Mouse (Mus musculus) left cerebral cortex, adult 11 months (tissue): ENCODE measurements around the gene Tsg101.
"Not testable (repeated sequence)": the region's sequence is repeated elsewhere in the genome, so short reads cannot be mapped to it uniquely, and the experiment has no call there.

Experiments
- DNase-seq: peaks from one replicate; pipeline ENCODE4 v3.0.0; 2022; ENCODE audit warnings: low spot score

Tsg101 gene

DNA sequence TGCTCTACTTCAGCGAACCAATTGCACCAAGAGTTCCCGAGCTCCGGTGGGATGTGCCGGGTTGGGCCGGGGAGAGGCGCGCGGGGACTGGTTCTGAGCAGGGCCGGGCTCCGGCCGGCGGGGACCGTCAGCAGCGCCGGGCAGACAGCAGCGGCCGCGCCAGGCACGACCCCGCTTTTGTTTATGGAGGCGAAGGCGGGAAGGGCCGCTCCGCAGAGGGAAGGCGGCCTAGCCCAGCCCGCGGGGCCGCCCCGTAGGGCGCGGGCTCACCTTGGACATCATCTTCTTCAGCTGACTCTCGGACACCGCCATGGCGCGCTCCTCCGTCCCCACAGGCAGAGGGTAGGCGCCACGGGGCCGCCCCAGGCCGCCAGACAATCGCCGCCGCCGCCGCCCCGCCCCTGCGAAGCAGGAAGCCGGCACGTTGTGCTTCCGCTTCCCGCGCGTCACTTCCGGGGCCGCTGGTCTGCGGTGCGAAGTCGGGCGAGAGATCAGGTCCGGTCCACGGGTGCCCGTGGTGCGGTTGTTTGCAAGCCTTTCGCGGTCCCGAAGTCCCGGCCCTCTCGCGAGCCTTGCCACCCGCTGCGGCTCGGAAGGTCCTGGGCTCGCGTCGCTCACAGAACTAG is at the start of gene Tsg101:
TSS of gene Tsg101 (minus strand) at position 419 of the 626 bp plus-strand sequence.
- peak; percentile 80 for DNase-seq

DNA sequence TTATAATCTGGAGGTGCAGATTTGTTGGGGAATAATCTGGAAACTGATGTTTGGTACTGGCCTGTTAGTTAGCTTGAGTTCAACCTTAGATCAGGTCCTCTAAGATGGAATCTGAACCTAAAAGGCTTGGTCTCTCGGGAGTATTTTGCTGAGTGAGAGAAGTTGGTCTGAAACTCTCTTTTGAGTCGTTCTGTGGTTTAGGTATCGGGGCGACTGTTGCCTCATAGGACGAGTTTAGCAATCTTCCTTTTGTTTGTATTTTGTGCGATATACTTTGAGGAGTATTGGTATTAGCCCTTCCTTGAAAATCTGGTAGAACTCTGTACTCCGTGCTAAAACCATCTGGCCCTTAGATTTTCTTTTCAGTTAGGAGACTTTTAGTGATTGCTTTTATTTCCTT is 44.3 kb upstream of the Tsg101 start:
- DNase-seq, result no peak

DNA sequence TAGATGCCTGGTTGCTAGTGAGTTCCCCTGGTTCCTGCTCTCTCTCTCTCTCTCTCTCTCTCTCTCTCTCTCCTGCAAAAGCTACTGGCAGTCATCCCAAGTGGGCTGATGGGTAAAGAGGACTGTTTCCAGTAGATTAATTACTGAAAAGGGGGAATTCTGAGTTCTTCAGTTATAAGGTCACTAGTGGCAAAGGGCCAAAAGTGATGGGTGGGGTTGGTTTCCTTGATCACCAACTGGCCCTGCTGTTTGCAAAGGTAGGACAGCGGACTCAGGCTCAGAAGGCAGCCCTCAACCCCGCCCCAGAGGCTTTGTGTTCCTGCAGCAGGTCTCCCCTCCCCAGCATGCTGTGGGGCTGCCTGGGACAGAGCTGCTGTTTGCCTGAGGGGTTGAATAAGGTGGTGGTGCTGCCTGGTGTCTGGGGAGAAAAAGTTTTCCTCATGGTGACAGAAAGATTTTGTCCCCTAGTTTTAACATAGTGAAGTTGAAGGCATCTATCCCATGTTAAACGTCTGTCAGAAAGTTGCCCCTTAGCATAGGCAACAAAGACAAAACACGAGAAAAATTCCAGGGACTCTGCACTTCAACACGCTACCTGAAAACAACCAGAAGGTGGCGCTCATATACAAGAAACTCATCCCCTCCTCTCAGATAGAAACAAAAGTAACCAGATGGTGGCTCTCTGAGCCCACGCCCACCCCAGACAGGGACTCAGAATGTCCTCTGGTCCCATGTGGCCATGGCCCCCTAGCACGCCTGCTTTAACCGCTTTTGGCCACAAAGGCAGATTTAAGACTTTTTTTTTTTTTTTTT is 43.2 kb upstream of the Tsg101 start:
- peak; percentile 65 for DNase-seq

DNA sequence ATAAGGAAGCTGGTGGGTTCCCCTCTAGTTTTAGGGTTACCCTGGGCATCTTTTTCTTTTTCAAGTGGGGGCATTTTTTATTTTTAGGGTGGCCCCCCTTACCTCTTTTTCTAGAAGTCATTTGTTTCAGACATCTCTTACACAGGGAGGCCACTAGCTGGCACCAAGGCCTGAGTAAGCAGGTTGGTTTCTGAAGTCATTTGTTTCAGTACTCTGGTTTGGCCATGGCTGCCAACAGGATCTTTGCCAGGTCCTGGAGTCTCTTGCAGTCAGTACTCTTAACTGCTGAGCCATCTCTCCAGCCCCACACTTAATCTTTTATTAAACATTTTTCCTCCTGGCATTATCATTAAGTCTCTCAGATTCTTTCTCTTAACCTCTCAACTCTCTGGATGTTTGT is 42.4 kb upstream of the Tsg101 start:
- DNase-seq, result no peak

DNA sequence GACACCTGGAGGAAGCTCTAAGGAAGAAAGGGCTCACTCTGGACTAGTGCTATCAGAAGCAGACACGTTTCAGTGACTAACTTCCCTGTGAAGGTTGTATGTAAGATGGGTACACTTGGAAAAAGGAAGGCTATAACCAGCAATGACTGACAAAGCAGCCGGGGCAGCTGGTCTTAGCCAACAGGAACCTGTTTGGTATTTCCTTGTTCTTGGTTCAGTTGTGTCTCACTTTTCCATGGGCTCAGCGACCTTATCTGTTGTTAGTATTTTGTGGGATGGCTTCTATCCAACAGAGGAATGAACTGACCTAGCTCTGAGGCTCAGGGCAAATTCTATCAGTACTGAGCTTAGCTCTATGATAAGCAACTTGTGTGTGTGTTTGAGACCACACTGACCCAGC is 41.2 kb upstream of the Tsg101 start:
- DNase-seq, result no peak

DNA sequence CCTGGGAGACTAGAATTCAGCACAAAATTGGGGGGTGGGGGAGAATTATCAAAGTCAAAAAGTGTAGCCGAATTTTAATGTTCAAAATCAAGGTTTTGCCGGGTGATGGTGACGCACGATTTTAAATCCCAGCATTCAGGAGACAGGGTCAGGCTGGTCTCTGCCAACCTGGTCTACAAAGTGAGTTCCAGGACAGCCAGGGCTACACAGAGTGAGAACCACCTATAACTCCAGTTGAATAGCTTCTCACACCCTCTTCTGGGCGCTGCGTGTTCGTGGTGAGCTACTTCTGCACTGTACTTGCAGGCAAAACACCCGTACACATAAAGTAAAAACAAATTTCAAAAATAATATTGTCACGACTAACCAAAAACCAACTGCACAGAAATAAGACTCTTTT is 39.1 kb upstream of the Tsg101 start:
- DNase-seq, result no peak

DNA sequence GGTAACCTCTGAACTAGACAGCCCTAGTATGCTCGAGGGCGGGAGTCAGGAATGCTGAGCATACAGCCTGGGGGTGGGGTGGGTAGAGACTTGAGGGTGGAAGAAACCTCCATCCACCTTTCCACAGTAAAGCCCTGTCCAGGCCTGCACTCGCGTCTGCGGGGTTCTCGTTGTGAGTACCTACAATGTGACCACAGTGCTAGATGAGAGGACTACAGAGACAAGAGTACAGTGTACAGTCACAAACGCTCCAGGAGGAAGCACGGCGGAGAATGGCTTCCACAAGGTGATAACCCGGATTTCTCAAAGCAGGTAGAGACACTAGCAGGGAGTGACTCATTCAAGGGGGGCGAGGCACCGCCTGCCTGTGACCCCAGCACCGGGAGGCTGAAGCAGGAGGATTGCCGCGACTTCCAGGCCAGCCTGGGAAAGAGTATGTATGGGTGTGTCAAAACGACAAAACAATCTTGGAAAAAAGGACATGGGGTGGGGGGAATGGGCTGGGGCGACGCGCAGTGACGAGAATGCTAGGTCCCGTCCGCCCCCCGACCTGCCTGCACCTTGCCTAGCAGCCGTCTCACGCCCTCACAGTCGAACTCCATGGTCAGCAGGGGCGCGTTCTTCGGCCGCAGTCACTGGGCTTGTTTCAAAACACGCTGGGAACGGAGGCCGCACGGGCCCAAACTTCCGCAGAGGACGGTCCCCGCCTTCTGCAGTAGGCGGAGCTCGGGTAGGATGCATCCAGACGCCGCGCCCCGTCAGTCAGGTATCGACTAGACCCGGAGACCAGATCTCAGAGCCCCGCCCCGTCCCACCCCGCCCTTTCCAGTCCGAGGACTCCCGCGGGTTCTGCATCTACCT is 38.3 kb upstream of the Tsg101 start, which contains the start of gene Uevld:
TSS of gene Uevld (minus strand) at position 697 of the 861 bp plus-strand sequence.
- peak; percentile 75 for DNase-seq

DNA sequence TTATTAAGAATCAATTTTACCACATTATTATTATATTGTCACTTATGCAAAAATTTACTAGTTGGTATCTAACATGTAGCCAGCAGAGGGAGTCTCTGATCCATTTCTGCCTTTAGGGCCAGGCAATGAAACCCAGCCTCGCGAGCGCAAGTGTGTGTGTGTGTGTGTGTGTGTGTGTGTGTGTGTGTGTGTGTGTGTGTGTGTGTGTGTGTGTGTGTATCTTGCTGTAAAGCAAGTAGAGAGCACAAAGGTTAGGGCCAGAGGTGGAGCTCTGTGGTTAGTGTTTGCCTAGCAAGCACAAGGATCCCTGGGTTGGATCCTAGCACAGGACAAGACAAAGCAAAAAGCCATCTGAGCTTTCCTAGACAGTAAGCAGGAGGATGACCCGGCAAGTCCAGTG is 16.1 kb upstream of the Tsg101 start:
- no peak for DNase-seq

DNA sequence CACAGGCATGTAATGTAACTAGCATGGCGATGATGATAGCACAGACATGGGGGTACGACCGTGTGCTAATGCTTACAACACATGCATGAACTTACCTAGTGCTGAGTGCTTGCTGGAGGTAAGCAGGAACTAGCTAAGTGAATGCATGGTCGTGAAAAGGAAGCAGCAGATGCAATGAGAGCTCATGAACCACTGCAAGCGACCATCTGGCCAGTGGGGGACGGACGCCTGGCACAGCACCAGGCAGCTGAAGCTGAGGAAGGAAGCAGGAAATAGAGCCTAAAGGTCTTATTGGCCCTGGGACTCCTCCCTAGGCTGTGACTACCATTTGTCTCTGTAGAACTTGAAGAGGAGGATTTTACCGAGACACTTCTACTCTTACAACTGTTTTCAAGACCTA is 15.0 kb upstream of the Tsg101 start:
- DNase-seq, result no peak

DNA sequence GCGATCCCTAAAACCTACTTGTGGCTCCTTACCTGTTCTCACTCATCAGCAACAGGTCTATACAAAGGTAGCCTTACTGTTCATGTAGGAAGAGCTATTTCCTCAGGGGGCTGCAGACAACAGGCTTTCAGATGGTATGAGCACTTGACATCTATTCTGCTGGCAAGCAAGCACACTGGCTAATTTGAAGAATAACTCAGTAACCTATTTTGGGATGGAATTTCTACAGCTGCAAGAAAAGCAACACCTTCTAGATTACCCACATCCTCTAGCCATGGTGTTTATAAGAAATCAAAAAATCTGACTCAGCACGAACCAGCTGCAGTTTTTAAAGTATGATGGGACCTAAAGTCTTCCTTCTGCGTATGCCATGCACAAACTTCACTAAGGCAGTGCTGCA is 11.6 kb upstream of the Tsg101 start:
- DNase-seq, result no peak

DNA sequence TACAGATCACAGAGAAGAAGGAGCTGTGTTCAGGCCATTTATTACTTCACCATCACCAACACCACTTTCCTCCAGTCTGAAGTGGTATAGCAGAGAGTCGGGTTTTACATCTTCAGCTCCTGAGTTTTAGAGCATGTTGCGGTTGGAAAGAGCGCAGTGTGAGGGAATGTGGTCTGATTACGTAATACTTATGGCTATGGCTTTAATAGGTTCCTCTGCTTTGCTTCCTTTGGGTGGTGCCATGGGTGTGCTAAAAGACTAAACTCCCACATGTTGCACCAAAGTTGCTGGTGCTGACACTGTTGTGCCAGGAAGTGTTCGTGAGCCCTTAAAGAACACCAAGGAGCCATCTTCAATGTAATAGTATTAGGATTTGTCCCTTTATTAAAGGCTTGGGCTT is 8.5 kb upstream of the Tsg101 start:
- DNase-seq, result no peak

DNA sequence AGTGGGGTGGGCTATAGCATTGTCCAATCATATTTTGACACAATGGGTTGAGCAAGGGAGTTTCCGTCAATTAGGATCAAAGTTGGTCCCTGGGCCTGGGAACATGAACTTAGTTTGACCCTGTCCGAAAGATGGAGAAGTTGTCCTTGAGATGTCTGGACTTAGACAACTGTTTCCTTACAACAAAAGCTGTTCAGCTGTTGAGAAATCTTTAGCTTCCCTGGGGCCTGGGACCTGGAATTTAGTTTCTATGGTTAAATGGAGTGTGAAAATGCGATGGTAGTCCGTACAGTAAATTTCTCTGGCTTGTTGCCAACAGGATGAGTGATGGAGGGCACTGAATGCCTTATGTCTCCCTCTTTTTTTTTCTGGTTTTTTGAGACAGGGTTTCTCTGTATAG is 2.3 kb upstream of the Tsg101 start:
- DNase-seq, result no peak

DNA sequence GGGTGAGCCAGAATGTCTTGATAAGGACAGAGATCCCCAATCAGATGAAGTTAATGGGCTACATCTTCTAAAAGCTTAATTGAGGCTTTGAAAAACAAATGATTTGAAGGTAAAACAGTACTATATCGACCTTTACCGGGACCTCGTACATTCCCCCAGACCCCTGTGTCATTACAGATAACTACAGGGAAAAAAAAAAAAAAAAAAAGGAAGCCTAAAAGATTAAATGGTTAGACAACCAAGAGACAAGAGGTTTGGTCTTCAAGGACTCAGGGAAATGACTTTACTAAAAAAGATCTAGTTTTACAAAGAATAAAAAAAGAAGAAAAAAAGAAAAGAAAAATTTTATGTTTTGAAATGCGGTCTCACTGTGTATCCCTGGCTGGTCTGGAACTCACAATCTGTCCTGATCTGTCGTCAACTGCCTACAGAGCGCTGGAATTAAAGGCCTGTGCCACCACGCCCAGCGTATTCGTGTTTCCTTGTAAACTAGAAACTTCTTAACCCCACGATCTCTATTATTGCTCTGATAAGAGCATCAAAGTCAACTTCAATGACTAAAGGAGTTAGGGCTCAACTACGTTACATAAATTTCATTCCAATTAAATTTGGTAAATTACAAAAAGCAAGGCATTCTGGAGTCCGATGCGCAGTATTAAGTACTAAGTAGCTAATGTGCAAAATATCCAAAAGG is 944 bp downstream of the Tsg101 start:
- DNase-seq, result no peak

DNA sequence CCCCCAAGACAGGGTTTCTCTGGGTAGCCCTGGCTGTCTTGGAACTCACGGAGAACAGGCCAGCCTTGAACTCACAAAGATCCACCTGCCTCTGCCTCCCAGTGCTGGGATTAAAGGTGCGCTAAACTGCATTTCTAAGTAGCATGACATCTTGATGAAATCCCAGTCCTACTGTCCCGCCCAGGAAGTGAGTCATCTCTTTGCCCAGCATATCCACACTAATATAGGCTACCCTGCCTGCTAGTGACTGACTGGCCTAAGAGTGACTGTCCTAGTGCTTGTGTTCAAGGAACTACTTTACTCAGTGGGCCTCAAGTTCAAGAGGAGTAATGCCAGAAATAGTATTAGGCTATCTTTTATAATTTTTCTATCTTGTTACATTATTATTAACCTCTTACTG is 3.4 kb downstream of the Tsg101 start:
- no peak for DNase-seq

DNA sequence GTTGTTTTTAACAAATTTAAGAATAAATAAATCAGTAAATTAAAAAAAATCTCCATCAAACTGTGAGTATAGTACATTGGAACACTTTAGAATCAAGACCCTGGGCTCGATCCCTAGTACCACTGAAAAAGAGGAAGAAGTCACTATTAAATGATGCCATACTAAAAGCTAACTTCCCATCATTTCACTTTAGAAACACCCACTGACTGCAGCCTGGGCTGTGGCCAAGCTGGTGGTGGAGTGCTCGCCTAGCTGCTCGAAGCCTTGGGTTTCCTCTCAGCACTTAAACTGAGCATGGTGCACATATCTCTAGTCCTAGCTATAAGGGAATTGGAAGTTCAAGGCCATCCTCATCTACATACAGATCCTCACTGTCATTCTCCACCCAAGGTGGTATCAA is 8.5 kb downstream of the Tsg101 start:
- DNase-seq, result no peak

DNA sequence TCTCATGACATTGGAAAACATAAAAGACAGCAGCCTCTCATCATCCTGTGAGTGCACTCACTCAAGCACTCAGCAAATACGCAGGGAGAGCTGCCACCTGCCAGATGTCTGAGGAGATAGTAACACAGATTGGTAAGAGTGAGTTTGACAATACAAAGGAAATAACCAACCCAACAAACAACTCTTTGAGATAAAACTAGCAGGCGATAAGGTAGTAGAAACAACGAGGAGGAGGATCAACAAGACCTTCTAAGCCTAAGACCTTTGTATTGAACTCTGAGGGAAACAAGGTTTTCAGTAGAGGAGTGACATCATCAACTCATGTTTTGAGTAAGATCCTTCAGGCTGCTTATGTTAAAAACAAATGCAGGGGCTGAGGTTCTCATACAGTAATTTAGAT is 20.4 kb downstream of the Tsg101 start:
- no peak for DNase-seq

DNA sequence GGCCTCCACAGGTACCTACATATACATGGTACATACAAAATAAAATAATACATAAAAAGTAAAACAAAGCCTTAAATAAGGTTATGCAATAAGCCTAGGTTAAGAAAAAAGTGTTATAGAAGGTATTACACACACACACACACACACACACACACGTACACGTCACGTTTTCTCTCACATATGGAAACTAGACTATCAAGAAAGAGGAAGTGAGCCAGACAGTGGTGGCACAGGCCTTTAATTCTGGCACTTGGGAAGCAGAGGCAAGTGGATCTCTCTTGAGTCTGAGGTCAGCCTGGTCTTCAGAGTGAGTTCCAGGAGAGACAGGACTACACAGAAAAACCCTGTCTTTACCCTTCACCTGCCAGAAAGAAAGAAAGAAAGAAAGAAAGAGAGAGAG is 24.3 kb downstream of the Tsg101 start:
- no peak for DNase-seq

DNA sequence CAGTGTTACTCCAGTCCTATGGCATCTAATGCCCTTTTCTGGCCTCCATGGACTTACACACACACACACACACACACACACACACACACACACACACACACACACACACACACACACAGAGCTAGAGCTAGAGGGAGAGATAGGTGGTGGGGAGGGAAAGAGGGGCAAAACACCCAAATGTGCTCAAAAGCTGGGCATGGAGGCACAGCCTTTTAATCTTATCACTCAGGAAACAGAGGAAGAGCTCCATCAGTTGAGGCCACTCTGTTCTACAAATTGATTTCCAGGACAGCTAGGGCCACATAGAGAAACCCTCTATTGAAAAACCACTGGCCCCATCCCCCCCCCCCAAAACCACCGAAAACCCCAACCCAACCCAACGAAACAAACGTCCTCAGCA is 36.5 kb downstream of the Tsg101 start:
- no peak for DNase-seq

DNA sequence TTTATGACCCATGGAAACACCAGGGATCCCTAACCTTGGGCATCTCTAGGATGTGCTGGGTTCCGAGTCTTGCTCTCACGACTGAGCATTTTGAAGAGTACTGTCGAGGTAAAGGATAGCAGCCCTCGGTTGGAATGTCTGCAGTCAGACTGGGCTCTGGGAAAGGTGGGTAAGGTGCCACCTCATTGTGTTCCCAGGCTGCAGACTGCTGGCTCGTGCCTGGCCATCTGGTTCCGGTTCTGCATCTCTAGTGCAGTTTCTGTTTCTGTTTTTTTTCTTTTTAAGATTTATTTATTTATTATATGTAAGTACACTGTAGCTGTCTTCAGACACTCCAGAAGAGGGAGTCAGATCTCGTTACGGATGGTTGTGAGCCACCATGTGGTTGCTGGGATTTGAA is 37.8 kb downstream of the Tsg101 start:
- DNase-seq, result not testable (repeated sequence)

DNA sequence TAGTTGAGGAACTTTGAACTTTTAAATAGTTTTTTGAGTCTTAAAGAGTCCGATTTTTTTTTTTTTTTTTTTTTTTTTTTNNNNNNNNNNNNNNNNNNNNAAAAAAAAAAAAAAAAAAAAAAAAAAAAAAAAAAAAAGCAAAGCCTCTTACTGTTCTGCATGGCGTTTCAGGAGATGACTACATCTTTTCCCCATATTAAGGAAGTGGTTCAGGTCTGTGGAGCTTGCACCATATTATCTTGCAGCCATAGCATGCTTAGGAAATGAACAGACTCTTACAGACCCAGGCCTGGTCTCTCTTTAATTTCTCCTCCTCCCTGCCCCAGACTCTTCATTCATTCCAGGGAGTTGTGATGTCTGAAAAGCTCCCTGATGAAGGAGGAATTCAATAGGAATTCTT is 38.8 kb downstream of the Tsg101 start:
- DNase-seq, result no peak

DNA sequence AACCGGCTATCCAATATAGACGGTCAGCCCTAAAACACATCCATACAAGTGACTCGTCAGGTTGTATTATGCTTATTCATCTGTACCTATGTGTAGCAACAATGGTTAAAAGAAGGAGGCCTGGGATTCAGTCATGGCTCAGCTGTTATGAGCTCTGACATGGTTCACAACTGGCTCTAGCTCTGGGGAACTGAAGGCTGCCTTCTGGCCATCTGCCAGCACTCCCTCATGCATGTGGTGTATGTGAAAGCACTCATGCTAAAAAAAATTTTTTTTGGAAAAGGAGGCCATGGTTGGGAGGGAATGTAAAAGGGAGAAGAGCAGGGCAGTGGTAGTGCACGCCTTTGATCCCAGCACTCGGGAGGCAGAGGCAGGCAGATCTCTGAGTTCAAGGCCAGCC is 39.9 kb downstream of the Tsg101 start:
- DNase-seq, result no peak

DNA sequence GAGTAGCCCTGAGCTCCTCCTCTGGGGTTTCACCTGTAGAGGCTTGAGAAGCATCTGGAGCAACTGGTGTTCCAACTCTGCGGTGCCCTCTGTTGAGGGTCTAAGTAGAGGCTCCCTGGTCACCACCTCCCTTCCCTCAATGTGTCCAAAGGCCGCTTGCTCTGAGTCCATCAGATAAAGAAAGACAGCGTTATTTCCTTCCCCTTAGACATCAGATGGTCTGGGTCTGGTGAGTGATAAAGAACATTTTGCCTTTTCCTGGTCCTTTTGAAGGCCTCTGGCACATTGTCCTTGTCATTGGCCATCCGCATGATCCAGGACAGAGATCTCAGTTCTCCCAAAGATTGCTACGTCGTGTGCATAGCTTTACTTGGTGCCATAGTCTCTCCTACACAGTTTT is 42.5 kb downstream of the Tsg101 start:
- no peak for DNase-seq
